Mouse (Mus musculus): ENCODE results near the gene Amh. TPM values are rescaled to one million over a fixed set of nuclear protein-coding genes. Genes with fewer than 3 reads are reported as not detected.

Amh gene
- polyA plus RNA-seq, 1 experiment from 2014 or later = not detected

DNA sequence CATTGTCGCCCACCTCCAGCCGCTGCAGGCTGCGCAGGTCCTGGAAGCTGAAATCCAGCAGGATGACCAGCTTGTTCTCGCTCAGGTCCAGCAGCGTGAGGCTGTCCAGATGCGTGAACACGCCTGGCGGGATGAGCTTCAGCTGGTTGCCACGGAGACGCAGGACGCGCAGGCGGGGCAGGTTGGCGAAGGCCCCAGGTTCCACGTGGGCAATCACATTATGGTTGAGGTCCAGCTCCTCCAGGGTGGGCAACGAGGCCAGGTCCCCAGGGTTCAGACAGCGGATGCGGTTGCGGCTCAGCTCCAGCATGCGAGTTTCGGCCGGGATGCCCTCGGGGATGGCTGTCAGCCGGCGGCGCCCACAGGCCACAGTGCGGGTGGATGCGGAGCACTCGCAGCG is 30.6 kb downstream of the Amh start:
- Histone ChIP-seq H3K9me3 (no peaks in the 10 kb centered on the region), H3K4me2 (no peak overlapping the region), H3K9ac (no peak overlapping the region), H3K27ac (no peak overlapping the region), H3K36me3 (peaks cover under 1% of the 10 kb centered on the region), H3K27me3 (peaks cover 53% of the 10 kb centered on the region), H3K4me1 (peaks cover 18% of the 10 kb centered on the region), H3K4me3 (no peak overlapping the region)
- no peak for ATAC-seq (ENCODE audit: insufficient number of reproducible peaks, low FRiP score, low TSS enrichment, low read depth)
- WGBS = 53% methylated on average over 30 of the region's 30 CpGs

DNA sequence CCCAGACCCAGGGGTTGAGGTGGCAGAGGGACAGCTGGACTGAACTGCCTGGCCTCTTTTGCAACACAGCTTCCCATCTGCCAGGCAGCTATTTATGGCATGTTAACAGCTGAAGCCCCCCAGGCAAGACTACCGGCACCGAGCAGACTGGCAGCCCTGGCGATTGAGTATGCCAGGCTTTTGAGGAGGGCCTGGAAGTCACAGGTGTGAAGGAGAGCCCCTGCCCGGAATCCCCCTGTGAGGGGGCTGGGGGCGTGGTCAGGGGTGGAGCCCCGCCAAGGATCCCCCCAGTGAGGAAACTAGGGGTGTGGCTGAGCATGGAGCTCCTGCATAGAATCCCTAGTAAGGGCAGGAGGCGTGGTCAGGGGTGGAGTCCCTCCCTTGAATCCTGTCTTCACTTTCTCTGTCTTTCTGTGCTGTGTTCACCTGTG is 31.9 kb downstream of the Amh start:
- Histone ChIP-seq H3K9ac (no peak overlapping the region), H3K27ac (no peak overlapping the region), H3K4me1 (0 out of 2 replicates have a peak, but pooled peaks cover 10% of the 10 kb centered on the region), H3K4me3 (no peak overlapping the region), H3K4me2 (no peak overlapping the region), H3K9me3 (no peaks in the 10 kb centered on the region), H3K36me3 (no peaks in the 10 kb centered on the region), H3K27me3 (peaks cover 66% of the 10 kb centered on the region)
- 29% methylated on average over 7 of the region's 7 CpGs for WGBS
- no peak for ATAC-seq (ENCODE audit: insufficient number of reproducible peaks, low FRiP score, low TSS enrichment, low read depth)

DNA sequence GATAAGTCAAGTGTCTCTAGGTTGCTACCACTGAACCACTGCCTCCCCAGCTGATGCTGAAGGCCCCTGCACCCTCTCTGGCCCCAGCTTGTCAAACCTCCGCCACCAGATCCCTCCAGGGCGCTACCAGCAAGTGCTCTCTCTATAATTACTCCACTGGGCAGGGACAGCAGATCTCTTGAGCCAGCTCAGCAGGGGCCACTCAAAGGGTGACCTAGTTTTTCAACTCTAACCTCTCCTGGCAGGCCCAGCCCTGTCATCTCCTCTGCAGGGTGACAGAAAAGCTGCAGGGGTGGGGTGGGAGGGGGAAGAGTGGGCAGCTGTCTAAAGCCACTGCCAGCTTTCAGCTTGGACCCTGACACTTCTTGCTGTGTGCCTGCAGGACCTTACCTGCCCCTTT is 32.8 kb downstream of the Amh start:
- Histone ChIP-seq H3K4me1 (0 out of 2 replicates have a peak, but pooled peaks cover 10% of the 10 kb centered on the region), H3K9ac (no peak overlapping the region), H3K9me3 (no peaks in the 10 kb centered on the region), H3K4me3 (no peak overlapping the region), H3K36me3 (no peaks in the 10 kb centered on the region), H3K27me3 (peaks cover 73% of the 10 kb centered on the region), H3K27ac (no peak overlapping the region), H3K4me2 (no peak overlapping the region)
- 15% methylated on average over 2 of the region's 2 CpGs for WGBS
- no peak for ATAC-seq (ENCODE audit: insufficient number of reproducible peaks, low FRiP score, low TSS enrichment, low read depth)

DNA sequence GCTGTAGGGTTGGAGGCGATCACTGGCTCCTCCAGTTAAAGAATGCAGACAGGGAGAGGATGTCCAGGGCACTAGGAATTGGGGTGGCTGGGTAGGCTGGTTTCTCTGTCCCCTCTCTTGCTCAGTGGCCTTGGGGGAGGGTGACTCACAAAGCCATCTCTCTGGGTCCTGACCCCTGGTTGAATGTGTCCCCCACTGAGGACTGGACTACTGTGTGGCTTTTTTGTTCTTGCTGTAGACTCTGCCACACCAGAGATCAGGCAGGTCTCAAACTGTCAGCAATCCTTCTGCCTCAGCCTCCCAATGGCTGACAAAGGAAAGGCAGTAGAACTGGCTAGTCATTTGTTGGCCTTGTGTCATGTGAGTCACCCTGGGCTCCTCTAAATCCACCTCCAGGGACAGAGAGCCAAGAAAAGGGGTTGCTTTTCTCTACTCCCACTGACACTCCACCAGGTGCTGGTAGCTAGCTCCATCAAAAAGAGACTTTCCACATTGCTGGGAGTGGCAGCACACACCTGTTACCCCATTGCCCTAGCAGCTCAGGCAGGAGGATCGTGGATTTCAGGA is 33.4 kb downstream of the Amh start:
- no peak overlapping the region for H3K27ac ChIP-seq
- no peak overlapping the region for H3K4me2 ChIP-seq
- 72% methylated on average over 2 of the region's 2 CpGs for WGBS
- ATAC-seq (ENCODE audit: insufficient number of reproducible peaks, low FRiP score, low TSS enrichment, low read depth) = no peak
- H3K4me3 ChIP-seq = no peak overlapping the region
- H3K4me1 ChIP-seq = peaks cover 12% of the 10 kb centered on the region
- no peaks in the 10 kb centered on the region for H3K36me3 ChIP-seq
- H3K27me3 ChIP-seq = peaks cover 73% of the 10 kb centered on the region
- no peaks in the 10 kb centered on the region for H3K9me3 ChIP-seq
- no peak overlapping the region for H3K9ac ChIP-seq

DNA sequence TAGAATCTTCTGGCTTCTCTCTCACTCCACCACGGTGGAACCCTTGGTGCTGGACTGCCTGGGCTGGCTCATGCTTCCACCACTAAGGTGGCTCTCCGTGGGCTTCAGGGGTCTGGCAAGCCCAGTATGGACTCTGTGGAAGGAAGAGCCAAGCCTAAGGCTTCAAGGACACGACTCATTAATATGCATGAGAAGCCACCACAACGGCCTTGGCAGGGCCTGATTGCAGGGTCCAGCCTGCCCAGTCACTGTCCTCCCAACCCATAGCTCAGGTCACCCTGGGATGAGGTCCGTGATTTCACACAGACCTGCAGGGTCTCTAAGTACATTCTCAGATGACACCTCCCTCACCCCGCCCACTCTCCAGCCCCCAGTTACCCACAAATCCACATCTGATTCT is 34.8 kb downstream of the Amh start:
- ATAC-seq (ENCODE audit: insufficient number of reproducible peaks, low FRiP score, low TSS enrichment, low read depth) = no peak
- WGBS = 60% methylated on average over 6 of the region's 6 CpGs
- no peak overlapping the region for H3K9ac ChIP-seq
- no peak overlapping the region for H3K27ac ChIP-seq
- no peaks in the 10 kb centered on the region for H3K9me3 ChIP-seq
- peaks cover 22% of the 10 kb centered on the region for H3K4me1 ChIP-seq
- H3K27me3 ChIP-seq = peaks cover 73% of the 10 kb centered on the region
- no peak overlapping the region for H3K4me3 ChIP-seq
- no peaks in the 10 kb centered on the region for H3K36me3 ChIP-seq
- no peak overlapping the region for H3K4me2 ChIP-seq

DNA sequence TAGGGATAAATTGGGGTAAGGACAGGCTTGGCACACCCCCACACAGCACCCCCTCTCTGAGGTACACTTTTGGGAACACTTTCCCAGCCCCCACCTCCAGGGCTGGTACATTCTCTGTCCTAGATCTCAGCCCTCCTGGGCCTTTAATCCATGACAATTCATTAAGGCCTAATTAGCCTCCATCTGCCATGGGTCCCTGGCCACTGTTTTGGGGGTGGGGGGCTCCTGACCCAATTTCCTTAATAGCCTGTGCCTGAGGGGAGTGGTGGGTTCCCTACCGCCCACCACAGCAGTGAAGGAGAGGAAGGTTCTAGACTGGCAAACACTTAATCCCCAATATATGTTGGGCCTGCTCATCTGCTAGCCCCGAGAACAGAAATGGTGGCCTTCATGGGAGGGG is 36.6 kb downstream of the Amh start:
- ATAC-seq (ENCODE audit: insufficient number of reproducible peaks, low FRiP score, low TSS enrichment, low read depth) = no peak
- H3K9me3 ChIP-seq = no peaks in the 10 kb centered on the region
- WGBS = 55% methylated on average over 2 of the region's 2 CpGs
- H3K4me2 ChIP-seq = no peak overlapping the region
- no peak overlapping the region for H3K9ac ChIP-seq
- H3K36me3 ChIP-seq = no peaks in the 10 kb centered on the region
- H3K4me1 ChIP-seq = peaks cover 14% of the 10 kb centered on the region
- H3K4me3 ChIP-seq = no peak overlapping the region
- peaks cover 70% of the 10 kb centered on the region for H3K27me3 ChIP-seq
- H3K27ac ChIP-seq = no peak overlapping the region

DNA sequence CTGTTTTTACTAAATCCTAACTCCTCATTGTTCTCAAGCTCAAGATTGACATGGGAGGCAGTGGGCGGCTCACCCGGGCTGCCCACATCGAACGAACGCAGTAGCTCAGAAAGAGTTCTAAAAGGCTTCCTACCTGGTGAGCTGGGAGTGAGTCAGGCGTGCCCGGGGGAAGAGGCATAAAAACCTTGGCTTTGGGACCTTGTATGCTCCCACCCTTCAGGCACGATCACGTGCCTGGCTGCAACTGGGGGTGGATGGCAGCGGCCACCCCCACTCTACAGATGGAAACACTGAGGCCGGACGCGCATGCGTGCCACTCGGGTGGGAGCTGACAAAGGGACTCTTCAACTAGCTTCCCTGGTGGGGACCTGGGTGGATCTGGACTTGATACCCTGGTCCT is 37.3 kb downstream of the Amh start:
- Histone ChIP-seq H3K4me2 (no peak overlapping the region), H3K27me3 (peaks cover 65% of the 10 kb centered on the region), H3K9ac (no peak overlapping the region), H3K27ac (no peak overlapping the region), H3K36me3 (no peaks in the 10 kb centered on the region), H3K9me3 (no peaks in the 10 kb centered on the region), H3K4me1 (peaks cover 14% of the 10 kb centered on the region), H3K4me3 (no peak overlapping the region)
- no peak for ATAC-seq (ENCODE audit: insufficient number of reproducible peaks, low FRiP score, low TSS enrichment, low read depth)
- WGBS = 82% methylated on average over 15 of the region's 15 CpGs

DNA sequence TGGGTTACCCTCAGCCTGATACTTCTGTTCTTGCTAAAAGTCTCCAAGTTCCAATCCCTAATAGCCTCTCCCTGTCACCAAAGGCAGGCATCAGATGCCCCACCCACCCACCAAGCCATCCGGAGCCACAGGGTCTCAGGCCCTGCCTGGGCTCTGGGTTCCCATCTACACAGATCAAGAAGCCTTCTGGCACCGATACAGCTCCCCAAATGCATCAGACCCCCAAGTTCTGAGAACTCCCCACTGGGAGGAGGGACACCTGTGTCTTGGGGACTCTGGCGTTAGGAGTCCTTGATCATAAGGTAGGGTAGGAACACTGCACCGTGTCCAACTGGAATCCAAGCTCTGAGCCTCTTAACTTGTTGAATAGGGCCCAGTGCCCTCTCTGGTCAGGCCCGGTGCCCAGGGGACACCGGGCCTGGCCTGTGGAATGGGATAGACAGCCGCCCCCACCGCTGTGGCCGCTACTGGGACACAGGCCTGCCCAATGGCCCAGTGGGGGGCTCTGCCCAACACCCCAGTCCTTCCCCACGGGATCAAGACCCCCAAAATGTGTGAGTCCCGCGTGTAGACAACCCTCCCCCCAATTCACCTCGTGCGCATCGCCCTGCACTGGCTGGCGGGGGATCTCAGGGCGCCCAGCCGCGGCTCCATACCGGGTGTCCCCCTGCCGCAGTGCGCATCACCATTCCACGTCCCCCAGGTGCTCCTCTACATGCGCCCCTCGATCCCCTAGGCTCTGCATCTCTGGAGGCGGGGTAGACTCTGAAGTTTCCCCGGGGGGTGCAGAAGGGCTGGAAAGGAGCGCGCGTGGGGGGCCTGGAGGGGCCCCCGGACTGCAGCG is 38.3 kb downstream of the Amh start:
- peak overlapping the region; percentile 42 for H3K9ac ChIP-seq
- H3K27ac ChIP-seq = no peak overlapping the region
- H3K27me3 ChIP-seq = peaks cover 65% of the 10 kb centered on the region
- 7% methylated on average over 32 of the region's 32 CpGs for WGBS
- no peaks in the 10 kb centered on the region for H3K9me3 ChIP-seq
- no peak for ATAC-seq (ENCODE audit: insufficient number of reproducible peaks, low FRiP score, low TSS enrichment, low read depth)
- peak overlapping the region; percentile 87 for H3K4me2 ChIP-seq
- peak overlapping the region; percentile 47 for H3K4me3 ChIP-seq
- H3K36me3 ChIP-seq = no peaks in the 10 kb centered on the region
- H3K4me1 ChIP-seq = peaks cover 13% of the 10 kb centered on the region

DNA sequence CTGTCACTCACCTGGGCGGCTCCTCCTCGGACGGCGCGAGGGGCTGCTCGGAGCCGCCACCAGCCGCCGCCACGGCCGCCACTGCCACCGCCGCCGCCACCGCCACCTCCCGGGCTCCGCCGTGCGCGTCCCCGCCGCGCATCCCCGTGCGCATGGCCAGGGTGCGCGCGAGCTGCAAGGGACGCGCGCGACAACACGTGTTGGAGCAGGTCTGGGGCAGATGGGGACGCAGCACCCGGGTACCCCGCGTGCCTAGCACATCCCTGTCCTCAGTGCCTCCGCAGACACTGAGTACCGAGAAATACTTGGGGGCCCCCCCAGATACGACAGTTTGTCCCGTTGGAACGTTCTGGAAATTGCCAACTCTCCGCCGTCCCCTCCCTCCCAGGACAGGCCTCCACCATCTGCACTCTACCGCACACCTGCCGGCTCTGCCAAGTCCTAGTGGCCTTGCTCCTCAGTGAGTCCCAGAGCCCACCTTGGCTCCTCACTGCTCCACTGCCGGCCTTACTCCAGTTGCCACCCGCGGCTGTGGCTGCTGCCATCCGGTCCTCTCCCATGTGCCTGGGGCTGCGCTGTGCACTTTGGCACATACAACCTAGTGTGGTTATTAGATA is 39.0 kb downstream of the Amh start, which contains the start of gene Lingo3:
Lingo3 (minus strand) TSS at position 109 of the 617 bp plus-strand sequence.
- WGBS = 4% methylated on average over 51 of the region's 51 CpGs
- Histone ChIP-seq H3K9me3 (no peaks in the 10 kb centered on the region), H3K4me2 (peak within 1 kb of the TSS; percentile 87), H3K36me3 (no peaks in the 10 kb centered on the region), H3K27ac (no peak within 1 kb of the TSS), H3K4me1 (peaks cover 16% of the 10 kb centered on the region), H3K27me3 (peaks cover 65% of the 10 kb centered on the region), H3K9ac (peak within 1 kb of the TSS; percentile 42), H3K4me3 (peak within 1 kb of the TSS; percentile 47)
- ATAC-seq (ENCODE audit: insufficient number of reproducible peaks, low FRiP score, low TSS enrichment, low read depth) = no peak

DNA sequence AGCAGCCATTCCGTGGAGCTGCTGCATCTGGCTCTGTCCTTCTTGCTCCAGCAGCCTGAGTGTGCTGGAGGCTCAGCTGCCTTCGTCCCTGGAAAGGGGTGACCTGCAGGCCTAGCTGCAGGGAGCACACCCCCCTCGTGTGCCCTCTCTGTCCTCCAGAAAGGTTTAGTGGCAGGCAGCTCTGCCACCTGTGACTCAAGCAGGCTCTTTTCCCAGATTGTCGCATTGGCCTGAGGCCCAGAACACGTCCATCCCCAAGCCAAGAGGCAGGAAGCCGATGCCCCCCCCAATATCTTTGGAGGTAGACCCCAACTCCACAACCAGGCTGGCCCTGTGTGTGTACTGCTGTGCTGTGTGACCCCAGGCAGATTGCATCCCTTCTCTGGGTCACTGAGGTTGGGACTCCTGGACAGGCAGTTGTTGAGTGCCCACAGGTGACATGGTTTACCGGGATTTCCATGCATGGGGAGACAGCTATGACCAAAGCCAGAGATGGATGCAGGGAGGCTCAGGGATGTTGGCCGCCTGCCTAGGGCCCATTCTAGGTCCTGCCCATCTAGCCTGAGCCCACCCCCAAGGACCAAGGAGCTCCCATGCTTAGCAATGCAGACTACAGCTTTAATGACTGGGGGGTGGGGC is 40.1 kb downstream of the Amh start:
- Histone ChIP-seq H3K4me3 (no peak overlapping the region), H3K27me3 (peaks cover 60% of the 10 kb centered on the region), H3K4me2 (no peak overlapping the region), H3K9ac (no peak overlapping the region), H3K9me3 (no peaks in the 10 kb centered on the region), H3K36me3 (peaks cover 2% of the 10 kb centered on the region; the same call in 1 of the 2 replicates), H3K27ac (no peak overlapping the region), H3K4me1 (peaks cover 16% of the 10 kb centered on the region)
- 54% methylated on average over 8 of the region's 8 CpGs for WGBS
- ATAC-seq (ENCODE audit: insufficient number of reproducible peaks, low FRiP score, low TSS enrichment, low read depth) = no peak

DNA sequence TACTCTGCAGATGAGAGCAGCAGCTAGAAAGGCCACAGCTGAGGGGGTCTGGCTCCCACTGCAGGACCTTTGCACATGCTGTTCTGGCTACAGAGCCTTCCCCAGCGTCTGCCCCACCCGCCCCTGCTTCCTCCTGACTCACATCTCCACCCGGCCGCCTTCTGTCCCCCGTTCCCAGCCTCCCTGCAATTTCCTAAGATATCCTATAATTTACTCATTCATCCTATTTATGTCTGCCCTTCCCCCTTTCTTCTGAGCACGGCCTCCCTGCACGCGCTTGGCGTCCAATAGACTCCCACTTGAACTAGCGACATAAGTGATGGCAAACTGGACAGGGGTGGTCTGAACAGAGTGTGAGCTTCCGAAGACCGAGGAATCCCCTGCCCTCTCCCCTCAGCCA is 40.7 kb downstream of the Amh start:
- no peak overlapping the region for H3K27ac ChIP-seq
- H3K4me2 ChIP-seq = no peak overlapping the region
- no peaks in the 10 kb centered on the region for H3K9me3 ChIP-seq
- peaks cover 16% of the 10 kb centered on the region for H3K4me1 ChIP-seq
- WGBS = 82% methylated on average over 12 of the region's 12 CpGs
- H3K4me3 ChIP-seq = no peak overlapping the region
- peaks cover 56% of the 10 kb centered on the region for H3K27me3 ChIP-seq
- peaks cover 7% of the 10 kb centered on the region; the same call in 1 of the 2 replicates for H3K36me3 ChIP-seq
- ATAC-seq (ENCODE audit: insufficient number of reproducible peaks, low FRiP score, low TSS enrichment, low read depth) = no peak
- H3K9ac ChIP-seq = no peak overlapping the region

All from limb, embryonic 15.5 days (tissue).